Mouse (Mus musculus) myocyte (in vitro differentiated cells): ENCODE results near the gene Vangl1. TPM values are rescaled to one million over a fixed set of nuclear protein-coding genes. Genes with fewer than 3 reads are reported as not detected.

Experiments
- H3K27me3 ChIP-seq: one replicate; pipeline ENCODE4 v1.6.1; 2011; ENCODE audit not compliant: control insufficient read depth, insufficient read depth, insufficient read length
- H3K36me3 ChIP-seq: one replicate; pipeline ENCODE4 v1.6.1; 2011; ENCODE audit not compliant: control insufficient read depth, insufficient read depth
- H3K4me2 ChIP-seq: one replicate; pipeline ENCODE4 v1.6.1; 2011; ENCODE audit warnings: low read depth, control low read depth
- H3K4me3 ChIP-seq: one replicate; pipeline ENCODE4 v1.5.1; 2011; ENCODE audit warnings: mild to moderate bottlenecking, control low read depth, moderate library complexity
- H3K79me2 ChIP-seq: one replicate; pipeline ENCODE4 v1.6.1; 2011; ENCODE audit not compliant: control insufficient read depth, insufficient read depth
- H3ac ChIP-seq: one replicate; pipeline ENCODE4 v1.6.1; 2011; ENCODE audit not compliant: control insufficient read depth, insufficient read length
- CEBPB ChIP-seq: IDR thresholded peaks from 2 replicates; pipeline ENCODE4 v1.6.1; 2011; ENCODE audit warnings: mild to moderate bottlenecking, moderate library complexity; ENCODE audit not compliant: poor library complexity, insufficient read depth, severe bottlenecking
- E2F4 ChIP-seq: IDR thresholded peaks from one replicate; pipeline ENCODE4 v1.6.1; 2011; ENCODE audit warnings: mild to moderate bottlenecking, control low read depth, moderate library complexity; ENCODE audit not compliant: insufficient read depth
- MAX ChIP-seq: IDR thresholded peaks from one replicate; pipeline ENCODE4 v1.6.1; 2011; ENCODE audit warnings: low read depth, mild to moderate bottlenecking, control low read depth
- MYOD1 ChIP-seq, 3 experiments: IDR thresholded peaks; one replicate each; pipeline ENCODE4 v1.6.1; 2011; ENCODE audit warnings: control low read depth in 2 of 3, low read depth in 2 of 3, mild to moderate bottlenecking in 2 of 3, moderate library complexity in 1 of 3; ENCODE audit not compliant: insufficient read length in 2 of 3, control insufficient read depth in 1 of 3
- MYOG ChIP-seq, 3 experiments: IDR thresholded peaks; one replicate each; pipeline ENCODE4 v1.6.1; 2011; ENCODE audit warnings: control low read depth in 2 of 3, low read depth in 2 of 3, mild to moderate bottlenecking in 2 of 3; ENCODE audit not compliant: insufficient read length in 2 of 3, control insufficient read depth in 1 of 3, insufficient read depth in 1 of 3
- POLR2A ChIP-seq: IDR thresholded peaks from one replicate; pipeline ENCODE4 v1.6.1; 2011; ENCODE audit warnings: low read depth, mild to moderate bottlenecking, control low read depth, moderate library complexity; ENCODE audit not compliant: insufficient read length
- POLR2AphosphoS2 ChIP-seq: IDR thresholded peaks from one replicate; pipeline ENCODE4 v1.6.1; 2011; ENCODE audit warnings: low read depth, control low read depth; ENCODE audit not compliant: insufficient read length
- REST ChIP-seq: IDR thresholded peaks from one replicate; pipeline ENCODE4 v1.6.1; 2011; ENCODE audit warnings: mild to moderate bottlenecking, control low read depth, moderate library complexity; ENCODE audit not compliant: insufficient read depth, insufficient read length
- SRF ChIP-seq: IDR thresholded peaks from one replicate; pipeline ENCODE4 v1.6.1; 2011; ENCODE audit warnings: low read depth; ENCODE audit not compliant: control insufficient read depth, insufficient read length
- TCF12 ChIP-seq: IDR thresholded peaks from one replicate; pipeline ENCODE4 v1.6.1; 2011; ENCODE audit warnings: mild to moderate bottlenecking, control low read depth; ENCODE audit not compliant: poor library complexity, insufficient read depth, severe bottlenecking
- TCF3 ChIP-seq: IDR thresholded peaks from one replicate; pipeline ENCODE4 v1.6.1; 2011; ENCODE audit warnings: low read depth, control low read depth; ENCODE audit not compliant: insufficient read length
- USF1 ChIP-seq: IDR thresholded peaks from one replicate; pipeline ENCODE4 v1.6.1; 2011; ENCODE audit warnings: low read depth, mild to moderate bottlenecking, control low read depth, moderate library complexity
- polyA plus RNA-seq: library from polyadenylated mRNA; unstranded; fragments of >200 nt; fragmentation: generic; extraction: Trizol; gene quantifications from one replicate; pipeline ENCODE4 v1.2.1, GENCODE M21; 2012; ENCODE audit warnings: missing spikeins

Gene Vangl1
- polyA plus RNA-seq, 1 experiment = 21.2 TPM

DNA sequence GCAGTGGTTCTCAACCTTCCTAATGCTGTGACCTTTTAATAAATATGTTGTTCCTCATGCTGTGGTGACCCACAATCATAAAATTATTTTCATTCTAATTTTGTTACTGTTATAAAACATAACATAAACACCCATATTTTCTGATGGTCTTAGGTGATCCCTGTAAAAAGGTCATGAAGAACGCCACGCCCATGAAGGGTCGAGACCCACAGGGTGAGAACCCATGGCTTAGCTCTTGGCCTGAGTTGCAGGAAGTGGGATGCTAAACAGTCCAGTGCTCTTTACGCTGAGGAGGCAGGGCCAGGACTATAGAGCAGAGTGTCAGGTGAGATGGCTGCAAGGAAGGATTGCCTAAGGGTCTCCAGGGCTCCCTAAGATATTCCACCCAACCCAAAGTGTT lies 10.2 kb upstream of the Vangl1 start:
- Histone ChIP-seq H3ac (no peak overlapping the region), H3K27me3 (no peaks in the 10 kb centered on the region), H3K4me2 (no peak overlapping the region), H3K79me2 (no peaks in the 10 kb centered on the region), H3K4me3 (no peak overlapping the region), H3K36me3 (no peaks in the 10 kb centered on the region)
- no peak for TF ChIP-seq POLR2A
- TF ChIP-seq POLR2AphosphoS2 = no peak
- TF ChIP-seq TCF3 = no peak
- TF ChIP-seq USF1 = no peak
- TF ChIP-seq TCF12 = no peak
- TF ChIP-seq MYOG (IDR thresholded peaks at IDR 0.05; ENCODE audit: control insufficient read depth in 1 of 3, insufficient read depth in 1 of 3, insufficient read length in 2 of 3, low read depth in 2 of 3) = no peak
- TF ChIP-seq CEBPB = no peak
- no peak for TF ChIP-seq E2F4
- TF ChIP-seq MYOD1 (IDR thresholded peaks at IDR 0.05; ENCODE audit: control insufficient read depth in 1 of 3, insufficient read length in 2 of 3, low read depth in 2 of 3) = no peak
- TF ChIP-seq MAX = no peak
- TF ChIP-seq SRF = no peak
- no peak for TF ChIP-seq REST

- Histone ChIP-seq H3K4me2 (no peak overlapping the region), H3K27me3 (no peaks in the 10 kb centered on the region), H3K4me3 (no peak overlapping the region), H3ac (no peak overlapping the region), H3K36me3 (no peaks in the 10 kb centered on the region), H3K79me2 (no peaks in the 10 kb centered on the region)
- no peak for TF ChIP-seq E2F4
Measured at GRCm38 (mm10) chr3:102214299-102214698, 9.8 kb upstream of the Vangl1 start.

- H3K79me2 ChIP-seq = no peaks in the 10 kb centered on the region
- no peak overlapping the region for H3K4me2 ChIP-seq
- no peak overlapping the region for H3ac ChIP-seq
- H3K27me3 ChIP-seq = no peaks in the 10 kb centered on the region
- TF ChIP-seq POLR2A = no peak
- TF ChIP-seq MAX = no peak
- no peak for TF ChIP-seq SRF
- no peak for TF ChIP-seq TCF12
- TF ChIP-seq MYOD1 (IDR thresholded peaks at IDR 0.05; ENCODE audit: control insufficient read depth in 1 of 3, insufficient read length in 2 of 3, low read depth in 2 of 3) = no peak
- no peak for TF ChIP-seq REST
- no peak for TF ChIP-seq POLR2AphosphoS2
- no peaks in the 10 kb centered on the region for H3K36me3 ChIP-seq
- H3K4me3 ChIP-seq = no peak overlapping the region
Measured at GRCm38 (mm10) chr3:102212896-102213295, 8.4 kb upstream of the Vangl1 start.

- Histone ChIP-seq H3K27me3 (no peaks in the 10 kb centered on the region), H3K4me2 (no peak overlapping the region), H3K4me3 (no peak overlapping the region), H3ac (no peak overlapping the region), H3K79me2 (no peaks in the 10 kb centered on the region), H3K36me3 (no peaks in the 10 kb centered on the region)
- no peak for TF ChIP-seq TCF12
- no peak for TF ChIP-seq CEBPB
Measured at GRCm38 (mm10) chr3:102212336-102212735, 7.8 kb upstream of the Vangl1 start.

DNA sequence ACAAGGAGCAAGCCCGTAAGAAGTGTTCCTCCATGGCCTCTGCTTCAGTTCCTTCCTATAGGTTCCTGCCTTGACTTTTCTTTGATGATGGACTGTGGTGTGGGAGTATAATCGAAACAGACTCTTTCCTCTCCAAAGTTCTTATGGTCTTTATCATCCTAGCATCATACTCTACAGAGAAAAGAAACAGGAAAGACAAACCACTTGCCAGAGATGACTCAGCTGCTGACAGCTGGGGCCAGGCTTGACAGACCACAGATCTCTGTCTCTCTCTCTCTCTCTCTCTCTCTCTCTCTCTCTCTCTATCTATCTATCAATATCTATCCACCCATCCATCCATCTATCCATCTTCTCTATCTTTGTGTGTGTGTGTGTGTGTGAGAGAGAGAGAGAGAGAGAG lies 6.8 kb upstream of the Vangl1 start:
- no peak overlapping the region for H3ac ChIP-seq
- TF ChIP-seq REST (no peak), E2F4 (no peak), TCF3 (peak; percentile 9), TCF12 (peak; percentile 7), MAX (no peak), MYOD1 (IDR thresholded peaks at IDR 0.05; ENCODE audit: control insufficient read depth in 1 of 3, insufficient read length in 2 of 3, low read depth in 2 of 3) (peak; percentile 35 to 81 (median 76)), USF1 (no peak), POLR2A (no peak), CEBPB (no peak), POLR2AphosphoS2 (no peak), MYOG (IDR thresholded peaks at IDR 0.05; ENCODE audit: control insufficient read depth in 1 of 3, insufficient read depth in 1 of 3, insufficient read length in 2 of 3, low read depth in 2 of 3) (peak in 2 of 3 experiments; percentile 39 to 65), SRF (no peak)
- H3K36me3 ChIP-seq = no peaks in the 10 kb centered on the region
- H3K4me3 ChIP-seq = no peak overlapping the region
- no peak overlapping the region for H3K4me2 ChIP-seq
- H3K27me3 ChIP-seq = no peaks in the 10 kb centered on the region
- H3K79me2 ChIP-seq = no peaks in the 10 kb centered on the region

- Histone ChIP-seq H3ac (no peak overlapping the region), H3K4me2 (no peak overlapping the region), H3K4me3 (no peak overlapping the region), H3K79me2 (no peaks in the 10 kb centered on the region), H3K27me3 (no peaks in the 10 kb centered on the region), H3K36me3 (no peaks in the 10 kb centered on the region)
- TF ChIP-seq MAX (no peak), TCF12 (no peak)
Measured at GRCm38 (mm10) chr3:102210775-102211174, 6.3 kb upstream of the Vangl1 start.
